Mouse (Mus musculus) regulatory T cell (primary cell): ENCODE measurements around the gene Prss35.

ENCODE experiments used
- in situ Hi-C: fragments of 300-600 bp; cut with MboI, MseI; formaldehyde crosslinking; loops from one replicate; pipeline ENCODE4 v1.15.1; 2025; ENCODE audit warnings: high pct_unique_total_duplicates

The Prss35 gene

GRCm38 (mm10) chr9:86798686-86799085 lies 55.2 kb downstream of the Prss35 start:
- in situ Hi-C loops: no loop called here

GRCm38 (mm10) chr9:86799099-86799498 lies 55.6 kb downstream of the Prss35 start:
- in situ Hi-C loops: no loop called here

- in situ Hi-C loops: loop anchor here (5.0 kb wide), 1 partner anchor 208 kb away; no protein-coding TSS in a partner anchor
Measured at GRCm38 (mm10) chr9:86800600-86801163, 57.2 kb downstream of the Prss35 start.
